Mouse (Mus musculus): ENCODE results near the gene Rab4b.

DNA sequence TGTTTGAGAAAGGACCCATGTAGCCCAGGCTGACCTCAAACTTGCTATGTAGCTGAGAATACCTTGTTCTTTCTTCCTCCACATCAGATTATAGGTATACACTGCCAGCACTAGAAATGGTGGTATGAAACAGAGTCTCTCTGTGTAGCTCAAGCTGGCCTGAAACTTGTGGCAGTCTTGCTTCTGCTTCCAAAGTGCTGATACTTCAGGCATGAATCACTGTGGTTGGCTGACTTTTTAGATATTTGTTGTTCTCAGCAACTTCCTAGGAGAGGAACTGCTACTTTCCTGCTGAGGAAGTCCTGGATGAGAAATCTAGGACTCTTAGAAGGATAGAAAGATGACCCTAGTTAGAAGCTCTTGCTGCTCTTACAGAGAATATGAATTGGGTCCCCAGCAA, 19.7 kb upstream of the Rab4b start:
- no peak for TF ChIP-seq CTCF (IDR thresholded peaks at IDR 0.05; ENCODE audit: control insufficient read depth, insufficient read depth, insufficient read length)
- no peak for TF ChIP-seq USF1 (IDR thresholded peaks at IDR 0.05; ENCODE audit: low read depth)
- no peak for TF ChIP-seq CEBPB (IDR thresholded peaks at IDR 0.05; ENCODE audit: low read depth)
